Mouse (Mus musculus): ENCODE measurements around the gene Pdzd9. TPM values are rescaled to one million over a fixed set of nuclear protein-coding genes. Genes with fewer than 3 reads are reported as not detected.
"Not testable (repeated sequence)": the region's sequence is repeated elsewhere in the genome, so short reads cannot be mapped to it uniquely, and the experiment has no call there.

The Pdzd9 gene
- total RNA-seq (2015) (not detected in 2 replicates), total RNA-seq (2017) (not detected in 2 replicates)

GRCm38 (mm10) chr7:120670153-120670875, at the start of gene Pdzd9:
TSS of gene Pdzd9 (minus strand) at chr7:120670343.
- peak; percentile 91 for ATAC-seq (ENCODE audit: poor library complexity, severe bottlenecking)

- no peak for ATAC-seq (ENCODE audit: poor library complexity, severe bottlenecking)
Observed at GRCm38 (mm10) chr7:120717261-120717660, 47.1 kb upstream of the Pdzd9 start.

- ATAC-seq (ENCODE audit: poor library complexity, severe bottlenecking): not testable (repeated sequence)
Observed at GRCm38 (mm10) chr7:120713951-120714350, 43.8 kb upstream of the Pdzd9 start.

GRCm38 (mm10) chr7:120713225-120713624, 43.1 kb upstream of the Pdzd9 start:
- ATAC-seq (ENCODE audit: poor library complexity, severe bottlenecking): no peak

- no peak for ATAC-seq (ENCODE audit: poor library complexity, severe bottlenecking)
Observed at GRCm38 (mm10) chr7:120712071-120712470, 41.9 kb upstream of the Pdzd9 start.

GRCm38 (mm10) chr7:120703888-120704287, 33.7 kb upstream of the Pdzd9 start:
- ATAC-seq (ENCODE audit: poor library complexity, severe bottlenecking): no peak

GRCm38 (mm10) chr7:120699586-120699985, 29.4 kb upstream of the Pdzd9 start:
- peak; percentile 65 for ATAC-seq (ENCODE audit: poor library complexity, severe bottlenecking)

GRCm38 (mm10) chr7:120696331-120696730, 26.2 kb upstream of the Pdzd9 start:
- no peak for ATAC-seq (ENCODE audit: poor library complexity, severe bottlenecking)

GRCm38 (mm10) chr7:120695641-120696040, 25.5 kb upstream of the Pdzd9 start:
- ATAC-seq (ENCODE audit: poor library complexity, severe bottlenecking): no peak

- no peak for ATAC-seq (ENCODE audit: poor library complexity, severe bottlenecking)
Observed at GRCm38 (mm10) chr7:120695196-120695595, 25.1 kb upstream of the Pdzd9 start.

- peak; percentile 12; the same call in 1 of the 2 replicates for ATAC-seq (ENCODE audit: poor library complexity, severe bottlenecking)
Observed at GRCm38 (mm10) chr7:120693831-120694375, 23.8 kb upstream of the Pdzd9 start.

- no peak for ATAC-seq (ENCODE audit: poor library complexity, severe bottlenecking)
Observed at GRCm38 (mm10) chr7:120690634-120691033, 20.5 kb upstream of the Pdzd9 start.

GRCm38 (mm10) chr7:120685227-120685626, 15.1 kb upstream of the Pdzd9 start:
- no peak for ATAC-seq (ENCODE audit: poor library complexity, severe bottlenecking)

GRCm38 (mm10) chr7:120684731-120685161, 14.6 kb upstream of the Pdzd9 start:
- ATAC-seq (ENCODE audit: poor library complexity, severe bottlenecking): no peak

- no peak for ATAC-seq (ENCODE audit: poor library complexity, severe bottlenecking)
Observed at GRCm38 (mm10) chr7:120682002-120682401, 11.9 kb upstream of the Pdzd9 start.

- ATAC-seq (ENCODE audit: poor library complexity, severe bottlenecking): peak; percentile 57
Observed at GRCm38 (mm10) chr7:120679023-120679422, 8.9 kb upstream of the Pdzd9 start.

GRCm38 (mm10) chr7:120677764-120678531, 7.8 kb upstream of the Pdzd9 start:
- ATAC-seq (ENCODE audit: poor library complexity, severe bottlenecking): peak; percentile 14; the same call in 1 of the 2 replicates

GRCm38 (mm10) chr7:120677001-120677643, 7.0 kb upstream of the Pdzd9 start, which contains the start of gene Mosmo:
TSS of gene Mosmo (plus strand) at chr7:120677618.
- peak; percentile 77 for ATAC-seq (ENCODE audit: poor library complexity, severe bottlenecking)

GRCm38 (mm10) chr7:120671271-120671670, 1.1 kb upstream of the Pdzd9 start:
- no peak for ATAC-seq (ENCODE audit: poor library complexity, severe bottlenecking)

- peak; percentile 47; the same call in 1 of the 2 replicates for ATAC-seq (ENCODE audit: poor library complexity, severe bottlenecking)
Observed at GRCm38 (mm10) chr7:120662079-120662478, 8.1 kb downstream of the Pdzd9 start.

- ATAC-seq (ENCODE audit: poor library complexity, severe bottlenecking): no peak
Observed at GRCm38 (mm10) chr7:120647849-120648248, 22.3 kb downstream of the Pdzd9 start.

Data from megakaryocyte, adult 5-6 weeks (primary cell).